Mouse (Mus musculus): ENCODE measurements around the gene Slc29a3. TPM values are rescaled to one million over a fixed set of nuclear protein-coding genes. Genes with fewer than 3 reads are reported as not detected.

The Slc29a3 gene
- polyA plus RNA-seq, 1 experiment from 2014 or later: 143 TPM

GRCm38 (mm10) chr10:60687011-60687776, 65.4 kb downstream of the Slc29a3 start:
- Histone ChIP-seq H3K4me3 (ENCODE audit: inconsistent target) (no peak overlapping the region), H3K36me3 (ENCODE audit: inconsistent target) (no peaks in the 10 kb centered on the region), H3K79me2 (ENCODE audit: inconsistent target) (no peaks in the 10 kb centered on the region), H3K27ac (no peak overlapping the region)
- under 1% methylated on average over 69 of the region's 76 CpGs for WGBS (ENCODE audit: missing documents)

DNA sequence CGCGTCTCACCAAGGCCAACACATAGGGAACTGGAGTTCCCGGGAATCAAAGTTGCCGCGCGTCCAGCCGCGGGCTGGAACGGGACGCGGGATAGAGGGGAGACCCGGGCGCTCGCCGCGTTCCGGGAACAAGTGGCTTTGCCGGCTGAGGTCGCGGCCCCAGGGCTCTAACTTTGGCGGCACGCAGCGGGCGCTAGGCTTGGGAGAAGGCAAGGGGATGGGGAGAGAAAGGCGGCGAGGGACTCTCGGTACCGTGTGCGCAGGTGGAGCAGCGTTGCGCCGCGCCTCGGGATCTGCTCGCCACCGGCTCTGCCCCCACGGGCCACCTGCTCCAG, 66.0 kb downstream of the Slc29a3 start:
- no peaks in the 10 kb centered on the region for H3K79me2 ChIP-seq (ENCODE audit: inconsistent target)
- no peak overlapping the region for H3K27ac ChIP-seq
- no peaks in the 10 kb centered on the region for H3K36me3 ChIP-seq (ENCODE audit: inconsistent target)
- 1% methylated on average over 32 of the region's 37 CpGs for WGBS (ENCODE audit: missing documents)
- no peak overlapping the region for H3K4me3 ChIP-seq (ENCODE audit: inconsistent target)

GRCm38 (mm10) chr10:60685764-60686640, 66.6 kb downstream of the Slc29a3 start:
- no peaks in the 10 kb centered on the region for H3K36me3 ChIP-seq (ENCODE audit: inconsistent target)
- no peak overlapping the region for H3K4me3 ChIP-seq (ENCODE audit: inconsistent target)
- no peak overlapping the region for H3K27ac ChIP-seq
- H3K79me2 ChIP-seq (ENCODE audit: inconsistent target): no peaks in the 10 kb centered on the region
- WGBS (ENCODE audit: missing documents): 19% methylated on average over 50 of the region's 50 CpGs

- no peak overlapping the region for H3K4me3 ChIP-seq (ENCODE audit: inconsistent target)
- no peaks in the 10 kb centered on the region for H3K79me2 ChIP-seq (ENCODE audit: inconsistent target)
- no peaks in the 10 kb centered on the region for H3K36me3 ChIP-seq (ENCODE audit: inconsistent target)
- WGBS (ENCODE audit: missing documents): 97% methylated on average over 3 of the region's 3 CpGs
- H3K27ac ChIP-seq: no peak overlapping the region
These were observed 73.7 kb downstream of the Slc29a3 start for GRCm38 (mm10) chr10:60678926-60679325.

- 88% methylated on average over 4 of the region's 4 CpGs for WGBS (ENCODE audit: missing documents)
- H3K36me3 ChIP-seq (ENCODE audit: inconsistent target): no peaks in the 10 kb centered on the region
- no peak overlapping the region for H3K27ac ChIP-seq
- no peaks in the 10 kb centered on the region for H3K79me2 ChIP-seq (ENCODE audit: inconsistent target)
- no peak overlapping the region for H3K4me3 ChIP-seq (ENCODE audit: inconsistent target)
These were observed 75.3 kb downstream of the Slc29a3 start for GRCm38 (mm10) chr10:60677319-60677718.

GRCm38 (mm10) chr10:60670166-60670565, 82.4 kb downstream of the Slc29a3 start:
- Histone ChIP-seq H3K36me3 (ENCODE audit: inconsistent target) (no peaks in the 10 kb centered on the region), H3K27ac (no peak overlapping the region), H3K79me2 (ENCODE audit: inconsistent target) (no peaks in the 10 kb centered on the region), H3K4me3 (ENCODE audit: inconsistent target) (no peak overlapping the region)
- 26% methylated on average over 8 of the region's 8 CpGs for WGBS (ENCODE audit: missing documents)

GRCm38 (mm10) chr10:60668591-60668990, 84.0 kb downstream of the Slc29a3 start:
- H3K79me2 ChIP-seq (ENCODE audit: inconsistent target): no peaks in the 10 kb centered on the region
- 92% methylated on average over 3 of the region's 3 CpGs for WGBS (ENCODE audit: missing documents)
- H3K36me3 ChIP-seq (ENCODE audit: inconsistent target): no peaks in the 10 kb centered on the region
- no peak overlapping the region for H3K27ac ChIP-seq
- H3K4me3 ChIP-seq (ENCODE audit: inconsistent target): no peak overlapping the region

Other genes starting within 250 kb of the Slc29a3 start
- 0.06 to 0.93 TPM (median 0.40 TPM) in 3 replicates for gene Cdh23, start 56.3 kb downstream of the Slc29a3 start, polyA plus RNA-seq (2018)
- 0.70 to 0.96 TPM (median 0.70 TPM) in 3 replicates for gene Unc5b, start 78.8 kb upstream of the Slc29a3 start, polyA plus RNA-seq (2018)

Measured in macrophage (primary cell).